Mouse (Mus musculus) cerebellum, postnatal 36 days (tissue): Measurements from ENCODE around the gene Nell2.

ENCODE experiments used
- DNase-seq, 2 experiments: peaks; one replicate each; pipeline ENCODE4 v3.0.0; 2021 to 2022; ENCODE audit warnings: mixed read lengths in 2 of 2

The Nell2 gene

DNA sequence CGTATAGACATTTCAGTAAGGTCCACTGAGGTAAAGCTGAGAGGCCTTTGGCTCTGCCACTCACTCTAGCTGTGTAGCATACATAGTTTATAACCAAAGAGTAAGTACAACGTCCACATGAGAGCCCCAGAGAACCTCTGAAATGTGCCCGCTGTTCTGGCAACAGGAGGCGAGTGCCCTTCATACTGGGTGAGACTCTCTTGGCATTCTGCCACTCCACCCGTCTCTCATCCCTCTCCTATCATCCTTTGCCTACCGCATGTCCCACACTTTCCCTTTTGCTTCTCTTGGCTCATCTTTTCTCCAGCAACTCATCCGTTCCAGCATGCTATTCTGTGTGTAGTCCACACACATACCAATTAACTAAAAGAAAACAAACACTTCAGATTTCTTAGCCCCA lies 442.4 kb downstream of the Nell2 start:
- peak; percentile 47 to 52 for DNase-seq

DNA sequence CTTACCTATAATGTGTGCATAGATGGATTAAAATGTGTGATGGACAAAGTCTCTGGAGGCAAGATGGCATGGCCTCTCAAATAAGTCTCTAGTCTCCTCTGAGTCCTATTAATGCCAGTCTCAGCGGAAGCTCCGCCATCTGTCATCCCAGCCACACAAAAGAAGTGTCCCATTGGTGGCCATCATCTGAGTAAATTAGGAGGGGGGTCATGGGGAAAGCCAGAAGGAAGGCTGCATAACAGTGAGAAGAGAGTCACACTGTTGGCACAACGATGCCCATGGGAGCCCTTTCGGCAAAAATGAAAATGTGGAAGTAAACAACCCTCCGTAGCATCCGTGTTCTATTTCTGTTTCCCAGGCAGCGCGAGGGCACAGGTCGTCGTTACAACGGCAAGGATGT lies 446.7 kb downstream of the Nell2 start:
- peak in 1 of 2 experiments; percentile 12 for DNase-seq

DNA sequence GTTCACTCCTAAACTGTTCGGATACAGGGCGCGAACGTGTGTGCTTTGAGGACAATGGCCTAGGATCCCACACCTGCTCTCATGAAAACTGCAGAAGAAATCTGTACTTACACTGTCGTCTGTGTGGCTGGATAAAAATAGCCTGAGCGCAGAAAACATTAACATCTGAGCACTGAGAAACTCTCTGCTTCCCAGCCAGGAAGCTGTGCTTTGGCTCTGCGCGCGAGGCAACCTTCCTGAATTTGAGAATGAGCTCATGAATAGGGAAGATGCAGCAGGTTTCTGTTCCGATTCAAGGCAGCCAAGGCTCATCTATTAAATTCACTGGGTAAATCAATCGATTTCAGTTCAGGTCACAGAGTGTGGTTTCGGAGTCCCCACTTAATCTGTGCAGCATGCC lies 453.0 kb downstream of the Nell2 start:
- DNase-seq: peak; percentile 19 to 48

DNA sequence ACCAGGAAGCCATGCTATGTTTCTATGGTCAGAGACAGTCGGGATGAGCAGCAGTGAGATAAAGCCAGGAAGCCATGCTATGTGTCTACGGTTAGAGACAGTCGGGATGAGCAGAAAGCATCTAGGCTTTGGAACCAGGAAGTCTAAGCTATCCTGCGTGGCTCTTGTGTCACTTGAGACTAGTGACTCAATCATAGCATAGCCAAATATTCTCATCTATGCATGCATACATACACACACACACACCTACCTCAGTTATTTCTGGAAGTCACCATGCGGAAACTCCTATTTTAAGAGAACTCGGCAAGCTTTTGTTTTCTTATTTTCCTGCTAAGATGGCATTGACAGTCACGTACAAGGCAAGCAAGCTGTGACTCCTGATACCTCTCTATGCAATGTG lies 457.5 kb downstream of the Nell2 start:
- no peak for DNase-seq

DNA sequence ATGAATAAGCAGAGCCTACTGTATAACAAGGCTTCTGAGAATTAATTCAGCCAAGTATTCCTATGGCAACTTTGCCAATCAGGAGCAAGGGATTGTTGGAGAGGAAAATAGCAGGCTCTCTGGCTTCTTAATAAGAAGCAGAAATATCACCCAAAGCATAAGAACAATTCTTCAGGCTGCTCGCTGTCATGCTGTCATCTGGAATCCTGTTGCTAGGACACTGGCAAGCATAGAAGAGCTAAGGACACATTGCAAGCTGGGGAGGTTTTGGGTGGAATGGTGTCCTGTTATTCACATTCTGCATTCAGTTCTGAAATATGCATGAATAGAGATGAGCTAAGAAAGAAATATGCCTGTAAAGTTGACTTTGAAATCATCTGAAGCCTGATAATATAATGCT lies 459.6 kb downstream of the Nell2 start:
- DNase-seq: no peak

DNA sequence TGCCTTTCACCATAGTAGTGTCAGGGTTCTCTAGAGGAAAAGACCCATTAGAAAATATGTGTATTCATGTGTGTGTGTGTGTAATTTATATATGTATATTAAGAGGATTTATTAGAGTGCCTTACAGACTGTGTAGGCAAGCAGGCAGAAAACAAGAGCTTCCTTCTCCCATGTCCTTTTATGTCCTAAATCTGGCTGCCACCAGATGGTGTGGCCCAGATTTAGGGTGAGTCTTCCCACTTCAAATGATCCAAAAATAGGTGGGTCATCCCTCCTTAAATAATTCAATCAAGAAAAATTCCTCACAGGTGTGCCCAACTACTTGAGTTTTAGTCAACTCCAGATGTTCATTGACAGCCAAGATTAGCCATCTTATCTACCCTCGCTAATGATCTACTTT lies 460.3 kb downstream of the Nell2 start:
- peak; percentile 32 for DNase-seq

DNA sequence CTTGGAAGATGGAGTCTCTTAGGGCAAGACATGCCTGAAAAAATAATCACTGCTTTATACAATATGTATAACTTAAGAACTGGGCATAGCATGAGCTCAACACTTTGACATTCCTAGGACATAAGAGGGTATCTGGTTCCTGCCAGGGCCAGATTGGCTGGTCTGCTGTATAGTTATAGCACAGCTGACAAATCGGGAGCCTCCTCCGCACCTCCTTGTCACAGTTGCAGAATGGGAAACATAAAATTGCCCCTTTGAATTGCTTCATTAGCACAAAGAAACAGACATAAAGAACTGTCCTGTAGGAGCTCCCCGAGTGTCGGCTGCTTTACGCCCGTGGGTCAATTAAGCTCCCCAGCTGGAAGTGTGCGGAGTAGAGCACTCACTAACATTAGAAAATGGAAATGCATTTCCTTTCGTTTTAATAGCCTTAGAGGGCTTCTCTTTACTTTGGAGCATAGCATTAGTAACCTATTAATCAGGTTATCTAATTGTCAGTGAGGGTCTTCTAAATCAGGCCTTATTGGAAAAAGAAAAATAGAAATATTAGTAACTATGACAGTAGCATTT lies 473.2 kb downstream of the Nell2 start:
- no peak for DNase-seq

DNA sequence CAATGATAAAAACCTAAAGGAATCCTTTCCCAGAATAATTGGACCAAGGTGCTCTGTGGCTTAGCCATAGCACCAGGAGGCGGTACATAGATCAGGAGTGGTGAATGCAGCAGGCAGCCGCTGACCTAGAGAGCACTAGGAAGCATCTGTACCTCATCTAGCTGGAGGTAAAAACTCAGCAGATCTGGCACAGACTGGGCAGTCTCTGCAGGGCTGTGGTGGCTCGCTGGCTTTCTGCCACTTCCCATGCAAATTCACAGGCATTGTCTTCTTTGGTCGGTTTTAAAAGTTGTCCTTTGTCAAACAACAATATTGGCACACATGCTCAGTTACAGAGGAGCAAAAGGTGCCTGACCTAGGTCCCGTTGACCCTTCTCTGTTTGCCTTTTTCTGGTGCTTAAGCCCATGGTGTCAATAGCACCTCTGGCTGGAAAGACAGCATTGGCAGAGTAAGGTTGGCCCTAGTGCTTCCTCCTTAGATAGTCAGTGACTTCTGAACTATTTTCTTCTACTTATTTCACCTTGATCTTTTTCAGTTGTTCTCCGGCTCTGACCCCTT lies 479.1 kb downstream of the Nell2 start:
- peak; percentile 60 to 65 for DNase-seq

DNA sequence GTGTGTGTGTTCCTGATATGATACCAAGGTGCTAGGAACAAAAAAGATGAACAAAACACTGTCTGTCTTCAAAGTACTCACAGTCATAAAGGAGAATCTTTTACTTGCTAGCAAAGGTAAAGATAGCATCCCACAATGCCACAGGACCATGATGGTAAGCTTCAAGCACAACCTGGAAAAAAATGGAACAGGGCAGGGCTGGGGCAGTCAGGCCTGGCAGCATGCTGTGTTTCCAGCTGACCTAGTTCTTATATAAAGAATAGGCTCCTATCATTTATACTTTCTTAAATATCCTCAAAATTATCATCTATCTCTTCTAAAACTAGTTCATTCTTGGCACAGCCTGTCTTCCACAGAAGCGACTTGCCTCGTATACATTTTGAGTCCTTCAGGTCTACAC lies 480.9 kb downstream of the Nell2 start:
- DNase-seq: peak in 1 of 2 experiments; percentile 41

DNA sequence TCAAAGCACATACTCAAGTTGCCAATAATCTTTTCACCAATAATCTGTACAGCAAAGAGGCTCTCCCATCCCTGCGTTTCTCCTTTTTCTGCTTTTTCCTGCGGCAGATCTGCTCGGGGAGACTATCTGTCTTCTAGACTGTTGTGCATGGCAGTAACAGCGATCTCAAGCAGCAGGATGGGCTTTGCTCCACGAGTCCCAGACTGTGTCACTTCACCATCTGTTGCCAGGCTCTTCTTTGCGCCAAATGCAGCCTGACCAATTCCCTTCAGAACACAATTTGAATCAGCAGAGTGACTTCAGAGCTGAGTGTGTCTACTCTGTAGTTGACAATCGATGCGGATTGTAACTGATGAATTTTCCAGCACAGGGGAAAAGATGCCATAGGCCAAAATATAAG lies 484.3 kb downstream of the Nell2 start:
- DNase-seq: peak; percentile 85 to 89

DNA sequence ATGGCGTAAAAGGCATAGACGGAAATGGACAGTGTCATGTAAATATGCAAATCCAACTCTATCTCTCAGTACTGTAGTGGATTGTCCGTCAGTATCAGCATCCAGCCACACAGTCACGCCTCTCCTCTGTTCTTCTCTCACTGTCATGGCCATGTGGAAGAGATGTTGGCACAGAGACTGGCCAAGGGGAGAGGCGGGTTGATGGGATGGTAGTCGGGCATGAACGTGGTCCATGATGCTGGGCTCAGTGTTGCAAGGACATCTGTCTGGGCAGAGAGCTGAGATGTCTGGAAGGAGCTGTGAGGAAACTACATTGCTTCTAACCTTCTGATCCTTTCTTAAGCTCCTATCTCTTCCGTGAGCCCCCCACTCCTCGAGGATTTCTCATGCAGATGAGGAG lies 485.9 kb downstream of the Nell2 start:
- no peak for DNase-seq

DNA sequence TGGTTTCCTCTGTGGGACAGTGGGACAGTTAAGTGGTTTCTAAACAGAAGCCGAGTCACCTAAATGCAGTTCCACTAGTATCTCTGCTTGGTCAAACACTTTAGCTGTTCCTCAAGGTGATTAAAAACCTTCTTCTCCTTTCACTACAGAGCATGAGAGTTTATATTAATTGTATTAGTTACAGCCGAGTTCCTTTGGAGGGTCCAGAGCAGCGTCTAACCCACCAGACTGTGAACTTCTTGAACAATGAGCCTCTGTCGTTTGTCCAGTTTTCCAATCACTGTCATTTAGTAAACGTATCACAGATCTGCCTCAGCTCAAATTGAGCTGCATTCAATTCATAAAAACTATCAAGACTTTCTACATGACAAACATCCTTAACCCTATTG lies 498.9 kb downstream of the Nell2 start:
- DNase-seq: no peak

DNA sequence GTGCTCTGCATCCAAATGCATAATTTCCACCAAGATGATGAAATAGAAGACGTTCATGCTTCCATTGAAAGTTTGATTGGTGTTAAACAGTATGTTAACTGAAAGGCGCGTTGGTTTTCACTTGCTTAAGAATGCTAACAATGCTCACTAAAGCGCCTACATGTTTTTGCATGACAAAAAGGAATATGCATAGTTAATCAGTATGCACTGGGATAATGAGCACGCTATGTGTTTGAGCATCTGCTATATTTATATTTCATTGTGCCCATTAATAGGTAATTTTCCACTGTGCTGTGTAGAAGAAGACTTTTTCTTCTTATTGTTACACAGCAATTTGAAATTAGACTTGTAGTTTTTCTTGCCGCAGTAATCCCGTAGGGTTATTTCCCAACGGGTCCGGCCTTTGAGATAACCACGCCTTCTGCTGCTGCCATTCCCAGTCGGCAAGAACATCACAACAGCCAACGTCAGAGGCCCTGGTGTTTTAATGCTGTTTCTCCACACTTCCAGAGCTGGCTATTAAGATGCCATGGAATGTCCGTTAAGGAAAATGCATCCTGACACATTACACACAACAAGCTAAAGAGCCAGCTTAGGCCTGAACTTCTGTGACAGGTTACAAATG lies 499.4 kb downstream of the Nell2 start:
- no peak for DNase-seq
